In genomic region chr2:135717232-135718134, GRCm38 (mm10) we compare ENCODE assay signal across 9 mouse cellular contexts. TPM values are rescaled to one million over a fixed set of nuclear protein-coding genes. Genes with fewer than 3 reads are reported as not detected.
DNase-seq lines count a peak whose midpoint lies in the region; ATAC-seq and TF ChIP-seq lines count a peak whose summit lies in the region.
"Had no signal": no experiment of that assay in that cellular context is flagged by ENCODE, and none has a peak within 500 bp of the region (broad histone marks: within the 10 kb centered on the region; RNA-seq: fewer than 3 reads in every experiment).

No protein-coding gene starts in this region.

- 0 out of 2 replicates have a peak overlapping the region, but pooled peaks have one; percentile 5 for H3K4me3 ChIP-seq in forebrain, postnatal 0 days (ENCODE audit: low read depth, low read length)
- no peak overlapping the region for H3K4me3 ChIP-seq in midbrain, embryonic 11.5 days (ENCODE audit: low read depth, low read length)

- peaks cover 7% of the 10 kb centered on the region; the same call in 1 of the 2 replicates for H3K4me1 ChIP-seq in forebrain, postnatal 0 days (ENCODE audit: insufficient read depth)
- H3K4me1 ChIP-seq in midbrain, embryonic 11.5 days (ENCODE audit: control insufficient read depth, insufficient read depth, low read length), result peaks cover 17% of the 10 kb centered on the region

- no peaks in the 10 kb centered on the region for H3K27me3 ChIP-seq in forebrain, postnatal 0 days (ENCODE audit: insufficient read depth, low read length)
- H3K27me3 ChIP-seq in midbrain, embryonic 11.5 days (ENCODE audit: control insufficient read depth, insufficient read depth, low read length), result no peaks in the 10 kb centered on the region

- DNase-seq in ovary, postnatal 14 days (ENCODE audit: low spot score), result peak; percentile 12
- no peak for DNase-seq in ovary, postnatal 10 days (ENCODE audit: low spot score)
- DNase-seq in forebrain, postnatal 0 days, result peak; percentile 35
- DNase-seq in heart, postnatal 4 days, result peak; percentile 74
- peak; percentile 30 to 37 for DNase-seq in layer of hippocampus, postnatal 36 days
- DNase-seq in midbrain, embryonic 11.5 days (ENCODE audit: low spot score, missing footprints), result peak; percentile 78
- peak; percentile 76 for DNase-seq in urinary bladder, postnatal 14 days (ENCODE audit: low spot score)

- no peaks in the 10 kb centered on the region for H3K36me3 ChIP-seq in forebrain, postnatal 0 days (ENCODE audit: insufficient read depth)
- no peaks in the 10 kb centered on the region for H3K36me3 ChIP-seq in midbrain, embryonic 11.5 days (ENCODE audit: control insufficient read depth, insufficient read depth, low read length)

- H3K4me2 ChIP-seq in forebrain, postnatal 0 days (ENCODE audit: low read depth), result peak overlapping the region; percentile 42
- no peak overlapping the region for H3K4me2 ChIP-seq in midbrain, embryonic 11.5 days

- H3K9ac ChIP-seq in forebrain, postnatal 0 days, result peak overlapping the region; percentile 25; the same call in 1 of the 2 replicates
- no peak overlapping the region for H3K9ac ChIP-seq in midbrain, embryonic 11.5 days (ENCODE audit: low read length)

- 23% methylated on average over 16 of the region's 16 CpGs for WGBS in forebrain, postnatal 0 days
- WGBS in midbrain, embryonic 11.5 days, result 33% methylated on average over 16 of the region's 16 CpGs

- H3K27ac ChIP-seq in forebrain, postnatal 0 days (ENCODE audit: low read depth, low read length), result peak overlapping the region; percentile 54
- no peak overlapping the region for H3K27ac ChIP-seq in midbrain, embryonic 11.5 days (ENCODE audit: low read depth, low read length)

- no peaks in the 10 kb centered on the region for H3K9me3 ChIP-seq in forebrain, postnatal 0 days (ENCODE audit: low read length)
- H3K9me3 ChIP-seq in midbrain, embryonic 11.5 days (ENCODE audit: control insufficient read depth, low read length), result no peaks in the 10 kb centered on the region

- peak; percentile 62 for ATAC-seq in forebrain, postnatal 0 days
- no peak for ATAC-seq in midbrain, embryonic 11.5 days (ENCODE audit: low FRiP score)
- ATAC-seq in erythroid progenitor cell, adult 5-6 weeks (replicated peaks; ENCODE audit: low FRiP score, poor library complexity, severe bottlenecking), result no peak

- TF ChIP-seq CTCF in forebrain, postnatal 0 days (IDR thresholded peaks at IDR 0.05; ENCODE audit: low read depth), result no peak

RNA-seq across cellular contexts. Expression of gene Plcb4, which starts 58.7 kb away (rescaled TPM):
- total RNA-seq in forebrain, postnatal 0 days (2014; rRNA removed), result 32.1 and 39.7 TPM in 2 replicates
- polyA plus RNA-seq in forebrain, postnatal 0 days (2015; fragmentation: Nextera tagmentation; extraction: Ambion mirVana), result 5.5 and 15.5 TPM in 2 replicates
- 10 to 100 TPM; 68.9 to 75.6 TPM for total RNA-seq in heart, postnatal 4 days (2021)
- 10 to 100 TPM; 21.0 to 22.2 TPM for total RNA-seq in layer of hippocampus, postnatal 36 days (2021)
- 14.5 and 17.7 TPM in 2 replicates for polyA plus RNA-seq in midbrain, embryonic 11.5 days (2014; fragmentation: Nextera tagmentation; extraction: Ambion mirVana)
- total RNA-seq in erythroid progenitor cell, adult 5-6 weeks (2015; ENCODE audit: low replicate concordance), result 0.84 and 5.0 TPM in 2 replicates
- 1.2 and 3.0 TPM in 2 replicates for total RNA-seq in erythroid progenitor cell, adult 5-6 weeks (2017; ENCODE audit: low replicate concordance)
- total RNA-seq: MEL had no signal
